Mouse (Mus musculus): ENCODE results near the gene Ctnnd1. TPM values are rescaled to one million over a fixed set of nuclear protein-coding genes. Genes with fewer than 3 reads are reported as not detected.

Ctnnd1 gene
- polyA plus RNA-seq, 1 experiment from 2014 or later: 39.3 TPM

GRCm38 (mm10) chr2:84612764-84613163 is 37.8 kb downstream of the Ctnnd1 start:
- H3K9ac ChIP-seq (replicated peaks; ENCODE audit: low read length): no peak overlapping the region
- H3K9me3 ChIP-seq (replicated peaks; ENCODE audit: control insufficient read depth, low read length): no peaks in the 10 kb centered on the region
- peaks cover 12% of the 10 kb centered on the region for H3K36me3 ChIP-seq (replicated peaks; ENCODE audit: control insufficient read depth, insufficient read depth, low read depth, low read length)
- H3K27ac ChIP-seq (replicated peaks; ENCODE audit: low read depth, low read length): no peak overlapping the region
- H3K4me2 ChIP-seq (ENCODE audit: low read depth, low read length): no peak overlapping the region
- H3K4me1 ChIP-seq (ENCODE audit: control insufficient read depth, insufficient read depth, low read length): no peaks in the 10 kb centered on the region
- ATAC-seq (replicated peaks; ENCODE audit: insufficient number of reproducible peaks, low FRiP score, low TSS enrichment, low read depth) (no peak), DNase-seq (ENCODE audit: low spot score) (no peak)
- no peak overlapping the region for H3K4me3 ChIP-seq (ENCODE audit: low read depth, low read length)
- 95% methylated on average over 6 of the region's 6 CpGs for WGBS
- no peaks in the 10 kb centered on the region for H3K27me3 ChIP-seq (ENCODE audit: control insufficient read depth, insufficient read depth, low read length)

- Histone ChIP-seq H3K4me3 (ENCODE audit: low read depth, low read length) (no peak overlapping the region), H3K9ac (replicated peaks; ENCODE audit: low read length) (no peak overlapping the region), H3K4me2 (ENCODE audit: low read depth, low read length) (no peak overlapping the region), H3K9me3 (replicated peaks; ENCODE audit: control insufficient read depth, low read length) (no peaks in the 10 kb centered on the region), H3K27me3 (ENCODE audit: control insufficient read depth, insufficient read depth, low read length) (no peaks in the 10 kb centered on the region), H3K4me1 (ENCODE audit: control insufficient read depth, insufficient read depth, low read length) (no peaks in the 10 kb centered on the region), H3K27ac (replicated peaks; ENCODE audit: low read depth, low read length) (no peak overlapping the region), H3K36me3 (replicated peaks; ENCODE audit: control insufficient read depth, insufficient read depth, low read depth, low read length) (peaks cover 4% of the 10 kb centered on the region)
- ATAC-seq (replicated peaks; ENCODE audit: insufficient number of reproducible peaks, low FRiP score, low TSS enrichment, low read depth) (no peak), DNase-seq (ENCODE audit: low spot score) (no peak)
- WGBS: 56% methylated on average over 1 of the region's 1 CpGs
Observed at GRCm38 (mm10) chr2:84607842-84608241, 42.7 kb downstream of the Ctnnd1 start.

DNA sequence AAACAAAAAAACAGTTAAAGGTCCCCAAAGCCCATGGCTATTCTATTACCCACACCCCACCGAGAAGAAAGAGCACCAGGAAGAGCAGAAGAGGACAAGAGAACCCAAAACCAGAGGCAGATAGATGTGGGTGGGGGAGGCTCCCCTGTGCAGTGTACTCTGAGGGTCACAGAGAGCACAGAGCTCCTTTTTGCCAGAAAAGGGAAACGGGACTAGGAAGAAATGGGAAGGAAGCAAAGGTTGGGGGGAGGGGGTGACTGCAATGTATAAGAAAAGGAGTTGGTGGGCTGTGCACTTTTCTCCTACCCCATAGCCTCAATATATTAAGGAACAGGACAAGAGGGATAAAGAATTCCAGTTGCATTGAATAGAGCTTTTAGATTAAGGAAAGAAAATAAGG is 49.6 kb downstream of the Ctnnd1 start:
- no peak for DNase-seq (ENCODE audit: low spot score)
- no peaks in the 10 kb centered on the region for H3K9me3 ChIP-seq (replicated peaks; ENCODE audit: control insufficient read depth, low read length)
- no peak overlapping the region for H3K4me3 ChIP-seq (ENCODE audit: low read depth, low read length)
- no peaks in the 10 kb centered on the region for H3K4me1 ChIP-seq (ENCODE audit: control insufficient read depth, insufficient read depth, low read length)
- no peak overlapping the region for H3K9ac ChIP-seq (replicated peaks; ENCODE audit: low read length)
- H3K4me2 ChIP-seq (ENCODE audit: low read depth, low read length): no peak overlapping the region
- H3K27ac ChIP-seq (replicated peaks; ENCODE audit: low read depth, low read length): no peak overlapping the region
- peaks cover 9% of the 10 kb centered on the region for H3K36me3 ChIP-seq (replicated peaks; ENCODE audit: control insufficient read depth, insufficient read depth, low read depth, low read length)
- H3K27me3 ChIP-seq (ENCODE audit: control insufficient read depth, insufficient read depth, low read length): no peaks in the 10 kb centered on the region
- ATAC-seq (replicated peaks; ENCODE audit: insufficient number of reproducible peaks, low FRiP score, low TSS enrichment, low read depth): no peak
- WGBS: 68% methylated on average over 2 of the region's 2 CpGs

GRCm38 (mm10) chr2:84599270-84599888 is 51.2 kb downstream of the Ctnnd1 start:
- H3K4me3 ChIP-seq (ENCODE audit: low read depth, low read length): no peak overlapping the region
- DNase-seq (ENCODE audit: low spot score) (no peak), ATAC-seq (replicated peaks; ENCODE audit: insufficient number of reproducible peaks, low FRiP score, low TSS enrichment, low read depth) (no peak)
- 93% methylated on average over 6 of the region's 6 CpGs for WGBS
- H3K9me3 ChIP-seq (replicated peaks; ENCODE audit: control insufficient read depth, low read length): no peaks in the 10 kb centered on the region
- H3K4me2 ChIP-seq (ENCODE audit: low read depth, low read length): no peak overlapping the region
- no peak overlapping the region for H3K27ac ChIP-seq (replicated peaks; ENCODE audit: low read depth, low read length)
- H3K27me3 ChIP-seq (ENCODE audit: control insufficient read depth, insufficient read depth, low read length): no peaks in the 10 kb centered on the region
- H3K9ac ChIP-seq (replicated peaks; ENCODE audit: low read length): no peak overlapping the region
- peaks cover 9% of the 10 kb centered on the region for H3K36me3 ChIP-seq (replicated peaks; ENCODE audit: control insufficient read depth, insufficient read depth, low read depth, low read length)
- no peaks in the 10 kb centered on the region for H3K4me1 ChIP-seq (ENCODE audit: control insufficient read depth, insufficient read depth, low read length)

DNA sequence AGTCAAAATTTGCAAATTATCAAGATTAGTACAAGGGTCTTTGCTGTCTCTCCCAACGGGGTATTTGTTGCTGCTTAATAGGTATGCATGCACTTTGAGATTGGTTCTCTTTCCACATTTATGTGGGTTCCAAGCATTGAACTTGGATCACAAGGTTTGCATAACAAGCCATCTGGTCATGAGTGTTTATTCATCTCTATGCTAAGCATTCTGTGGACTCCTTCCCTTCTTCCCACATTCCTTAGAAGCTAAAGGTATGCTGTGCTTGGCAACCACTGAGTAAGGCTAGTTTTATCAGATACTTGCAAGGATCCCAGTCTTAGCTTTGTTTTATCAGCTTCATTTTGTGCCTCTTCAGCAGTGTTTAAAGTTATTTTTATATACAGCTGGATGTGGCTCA is 53.4 kb downstream of the Ctnnd1 start:
- no peaks in the 10 kb centered on the region for H3K4me1 ChIP-seq (ENCODE audit: control insufficient read depth, insufficient read depth, low read length)
- no peaks in the 10 kb centered on the region for H3K9me3 ChIP-seq (replicated peaks; ENCODE audit: control insufficient read depth, low read length)
- no peak overlapping the region for H3K4me2 ChIP-seq (ENCODE audit: low read depth, low read length)
- H3K27me3 ChIP-seq (ENCODE audit: control insufficient read depth, insufficient read depth, low read length): no peaks in the 10 kb centered on the region
- peaks cover 6% of the 10 kb centered on the region for H3K36me3 ChIP-seq (replicated peaks; ENCODE audit: control insufficient read depth, insufficient read depth, low read depth, low read length)
- WGBS: 97% methylated on average over 1 of the region's 1 CpGs
- no peak overlapping the region for H3K27ac ChIP-seq (replicated peaks; ENCODE audit: low read depth, low read length)
- ATAC-seq (replicated peaks; ENCODE audit: insufficient number of reproducible peaks, low FRiP score, low TSS enrichment, low read depth): no peak
- H3K4me3 ChIP-seq (ENCODE audit: low read depth, low read length): no peak overlapping the region
- no peak for DNase-seq (ENCODE audit: low spot score)
- no peak overlapping the region for H3K9ac ChIP-seq (replicated peaks; ENCODE audit: low read length)

GRCm38 (mm10) chr2:84592801-84593200 is 57.8 kb downstream of the Ctnnd1 start:
- DNase-seq (ENCODE audit: low spot score): no peak
- no peak overlapping the region for H3K27ac ChIP-seq (replicated peaks; ENCODE audit: low read depth, low read length)
- H3K36me3 ChIP-seq (replicated peaks; ENCODE audit: control insufficient read depth, insufficient read depth, low read depth, low read length): no peaks in the 10 kb centered on the region
- H3K9ac ChIP-seq (replicated peaks; ENCODE audit: low read length): no peak overlapping the region
- no peaks in the 10 kb centered on the region for H3K27me3 ChIP-seq (ENCODE audit: control insufficient read depth, insufficient read depth, low read length)
- no peak for ATAC-seq (replicated peaks; ENCODE audit: insufficient number of reproducible peaks, low FRiP score, low TSS enrichment, low read depth)
- 95% methylated on average over 8 of the region's 8 CpGs for WGBS
- H3K9me3 ChIP-seq (replicated peaks; ENCODE audit: control insufficient read depth, low read length): no peaks in the 10 kb centered on the region
- no peak overlapping the region for H3K4me2 ChIP-seq (ENCODE audit: low read depth, low read length)
- H3K4me3 ChIP-seq (ENCODE audit: low read depth, low read length): no peak overlapping the region
- no peaks in the 10 kb centered on the region for H3K4me1 ChIP-seq (ENCODE audit: control insufficient read depth, insufficient read depth, low read length)

- H3K4me1 ChIP-seq (ENCODE audit: control insufficient read depth, insufficient read depth, low read length): no peaks in the 10 kb centered on the region
- no peaks in the 10 kb centered on the region for H3K27me3 ChIP-seq (ENCODE audit: control insufficient read depth, insufficient read depth, low read length)
- H3K9ac ChIP-seq (replicated peaks; ENCODE audit: low read length): no peak overlapping the region
- no peak overlapping the region for H3K4me3 ChIP-seq (ENCODE audit: low read depth, low read length)
- H3K27ac ChIP-seq (replicated peaks; ENCODE audit: low read depth, low read length): no peak overlapping the region
- H3K9me3 ChIP-seq (replicated peaks; ENCODE audit: control insufficient read depth, low read length): no peaks in the 10 kb centered on the region
- WGBS: 86% methylated on average over 8 of the region's 8 CpGs
- no peak for ATAC-seq (replicated peaks; ENCODE audit: insufficient number of reproducible peaks, low FRiP score, low TSS enrichment, low read depth)
- no peaks in the 10 kb centered on the region for H3K36me3 ChIP-seq (replicated peaks; ENCODE audit: control insufficient read depth, insufficient read depth, low read depth, low read length)
- no peak overlapping the region for H3K4me2 ChIP-seq (ENCODE audit: low read depth, low read length)
- DNase-seq (ENCODE audit: low spot score): no peak
Observed at GRCm38 (mm10) chr2:84585700-84586099, 64.9 kb downstream of the Ctnnd1 start.

DNA sequence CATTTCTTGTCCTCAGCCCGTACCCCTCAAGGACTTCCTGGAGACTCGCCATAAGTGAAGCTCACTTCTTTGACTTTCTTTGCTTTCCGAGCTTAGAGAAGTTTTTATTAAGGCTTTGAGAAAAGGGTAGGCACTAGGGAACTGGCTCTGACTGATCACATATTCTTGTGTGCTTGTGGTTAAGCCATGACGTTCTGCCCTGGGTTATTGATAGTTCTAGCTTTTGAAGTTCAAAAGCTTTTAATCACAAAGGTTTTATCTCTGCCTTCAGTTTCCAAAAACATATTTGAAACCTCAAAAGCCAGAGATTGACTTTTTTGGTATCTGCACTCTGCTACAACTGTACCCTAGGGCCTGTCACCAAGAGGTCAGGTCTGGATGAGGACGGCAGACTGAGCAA is 68.3 kb downstream of the Ctnnd1 start:
- Histone ChIP-seq H3K27me3 (ENCODE audit: control insufficient read depth, insufficient read depth, low read length) (no peaks in the 10 kb centered on the region), H3K9me3 (replicated peaks; ENCODE audit: control insufficient read depth, low read length) (no peaks in the 10 kb centered on the region), H3K4me3 (ENCODE audit: low read depth, low read length) (no peak overlapping the region), H3K27ac (replicated peaks; ENCODE audit: low read depth, low read length) (no peak overlapping the region), H3K36me3 (replicated peaks; ENCODE audit: control insufficient read depth, insufficient read depth, low read depth, low read length) (no peaks in the 10 kb centered on the region), H3K4me1 (ENCODE audit: control insufficient read depth, insufficient read depth, low read length) (no peaks in the 10 kb centered on the region), H3K4me2 (ENCODE audit: low read depth, low read length) (no peak overlapping the region), H3K9ac (replicated peaks; ENCODE audit: low read length) (no peak overlapping the region)
- 77% methylated on average over 5 of the region's 5 CpGs for WGBS
- DNase-seq (ENCODE audit: low spot score) (no peak), ATAC-seq (replicated peaks; ENCODE audit: insufficient number of reproducible peaks, low FRiP score, low TSS enrichment, low read depth) (no peak)

Data from embryonic facial prominence, embryonic 11.5 days (tissue).